ENCODE assay signal across 30 mouse cellular contexts in genomic region chr7:130800681-130801080, GRCm38 (mm10). TPM values are rescaled to one million over a fixed set of nuclear protein-coding genes. Genes with fewer than 3 reads are reported as not detected.
DNase-seq lines count a peak whose midpoint lies in the region; ATAC-seq and TF ChIP-seq lines count a peak whose summit lies in the region.
"Had no signal": no experiment of that assay in that cellular context is flagged by ENCODE, and none has a peak within 500 bp of the region (broad histone marks: within the 10 kb centered on the region; RNA-seq: fewer than 3 reads in every experiment).

No protein-coding gene starts in this region.

- DNase-seq in spleen, adult 2 months (ENCODE audit: low read depth in 1 of 2, low spot score in 2 of 2) = no peak
- DNase-seq in spleen, postnatal 4 days (ENCODE audit: low spot score in 2 of 2) = no peak
- DNase-seq in NIH3T3 (ENCODE audit: low read depth) = peak; percentile 46
- DNase-seq in frontal cortex, postnatal 25 days (ENCODE audit: low spot score in 2 of 2) = no peak
- no peak for DNase-seq in thymus, postnatal 36 days
- DNase-seq in thymus, postnatal 10 days (ENCODE audit: low spot score in 2 of 2) = no peak
- DNase-seq: adrenal gland, postnatal 14 days; cerebellum, adult 2 months; cerebellum, postnatal 25 days; gastrocnemius, postnatal 36 days; heart, adult 2 months; heart, postnatal 36 days; kidney, adult 8-10 months; kidney, postnatal 25 days; layer of hippocampus, postnatal 36 days; lung, adult 2 months; right cerebral cortex, adult 18-20 months had no signal

- H3K36me3 ChIP-seq in spleen, adult 2 months (ENCODE audit: control insufficient read depth, insufficient read depth, low read length) = no peaks in the 10 kb centered on the region
- H3K36me3 ChIP-seq: G1E; heart, embryonic 15.5 days; intestine, embryonic 15.5 days; limb, embryonic 12.5 days; midbrain, embryonic 10.5 days had no signal

- peak; percentile 33; the same call in 1 of the 2 replicates for ATAC-seq in monocyte, adult 5-6 weeks (replicated peaks; ENCODE audit: insufficient number of reproducible peaks, low FRiP score, low TSS enrichment, poor library complexity, severe bottlenecking)
- ATAC-seq: forebrain, embryonic 16.5 days; intestine, embryonic 15.5 days; midbrain, embryonic 16.5 days had no signal

- TF ChIP-seq POLR2A in spleen, adult 2 months (IDR thresholded peaks at IDR 0.05; ENCODE audit: low read depth, low read length) = no peak

- H3K4me1 ChIP-seq in spleen, adult 2 months (ENCODE audit: control insufficient read depth, insufficient read depth, insufficient read length) = peaks cover 15% of the 10 kb centered on the region; the same call in 1 of the 2 replicates
- H3K4me1 ChIP-seq: heart, embryonic 15.5 days; intestine, embryonic 15.5 days; limb, embryonic 12.5 days; midbrain, embryonic 10.5 days had no signal

- H3K27me3 ChIP-seq in spleen, adult 2 months (ENCODE audit: control insufficient read depth, insufficient read depth, low read length) = no peaks in the 10 kb centered on the region
- H3K27me3 ChIP-seq: heart, embryonic 15.5 days; intestine, embryonic 15.5 days; limb, embryonic 12.5 days had no signal

- WGBS in spleen, adult 2 months = 39% methylated on average over 4 of the region's 4 CpGs

- no peak for TF ChIP-seq CTCF in spleen, adult 2 months (IDR thresholded peaks at IDR 0.05; ENCODE audit: extremely low read depth, insufficient read depth, insufficient read length, insufficient replicate concordance)

- peak overlapping the region; percentile 65 for H3K27ac ChIP-seq in spleen, adult 2 months (ENCODE audit: insufficient read depth, low read length)
- H3K27ac ChIP-seq: heart, adult 2 months; heart, embryonic 15.5 days; hindbrain, embryonic 14.5 days; intestine, embryonic 15.5 days; layer of hippocampus, adult 2 months; limb, embryonic 12.5 days; midbrain, embryonic 10.5 days had no signal

- no peak overlapping the region for H3K4me3 ChIP-seq in spleen, adult 2 months (ENCODE audit: extremely low read depth, insufficient read depth, insufficient read length)
- H3K4me3 ChIP-seq: heart, adult 2 months; heart, embryonic 15.5 days; intestine, embryonic 15.5 days; layer of hippocampus, adult 2 months; limb, embryonic 12.5 days; midbrain, embryonic 10.5 days had no signal

RNA-seq across cellular contexts. Expression of gene Btbd16, which starts 26.8 kb away (rescaled TPM):
- 0.16 and 0.20 TPM in 2 replicates for polyA plus RNA-seq in spleen, adult 2 months (2012; rRNA removed)
- total RNA-seq in monocyte, adult 5-6 weeks (2017) = 0.19 to 1.2 TPM in 2 of 3 replicates, not detected in the other
- total RNA-seq: adrenal gland, postnatal 14 days; gastrocnemius, postnatal 36 days; heart, adult 2 months; heart, postnatal 36 days had no signal
- polyA plus RNA-seq: embryonic facial prominence, embryonic 14.5 days; forebrain, embryonic 16.5 days; G1E; hindbrain, embryonic 14.5 days; limb, embryonic 12.5 days; liver, embryonic 11.5 days; lung, adult 2 months; midbrain, embryonic 10.5 days; midbrain, embryonic 16.5 days; neural tube, embryonic 14.5 days had no signal
